Mouse (Mus musculus) hindbrain, embryonic 14.5 days (tissue): ENCODE results near the gene Rpl18. TPM values are rescaled to one million over a fixed set of nuclear protein-coding genes. Genes with fewer than 3 reads are reported as not detected.
A peak's percentile ranks its signal among the peaks of the same experiment; 100 is the strongest.

Experiments used
- ATAC-seq: fragments of 200-750 bp; cut with Nextera tagmentation; 2 replicates; pipeline ENCODE4 v1.8.0; 2017; ENCODE audit warnings: moderate number of reproducible peaks, mild to moderate bottlenecking, moderate TSS enrichment, moderate library complexity; ENCODE audit not compliant: low FRiP score
- DNase-seq: peaks from one replicate; pipeline ENCODE4 v3.0.0-alpha.2; 2015; ENCODE audit warnings: low spot score
- H3K27ac ChIP-seq: fragments of 300-500 bp; sonication (generic); 2 replicates; pipeline ENCODE4 v1.5.1; 2014; ENCODE audit warnings: mild to moderate bottlenecking, moderate library complexity
- H3K27me3 ChIP-seq: fragments of 300-500 bp; sonication (generic); 2 replicates; pipeline ENCODE4 v1.6.1; 2014; ENCODE audit warnings: mild to moderate bottlenecking, low read length, mixed read lengths; ENCODE audit not compliant: control insufficient read depth, insufficient read depth
- H3K36me3 ChIP-seq: fragments of 300-500 bp; sonication (generic); replicated peaks from 2 replicates; pipeline ENCODE4 v1.6.1; 2014; ENCODE audit not compliant: control insufficient read depth, insufficient read depth
- H3K4me1 ChIP-seq: fragments of 300-500 bp; sonication (generic); replicated peaks from 2 replicates; pipeline ENCODE4 v1.6.1; 2014; ENCODE audit warnings: antibody characterized with exemption, low read length, mixed read lengths; ENCODE audit not compliant: control insufficient read depth, insufficient read depth
- H3K4me2 ChIP-seq: fragments of 300-500 bp; sonication (generic); replicated peaks from 2 replicates; pipeline ENCODE4 v1.6.1; 2014; ENCODE audit warnings: mild to moderate bottlenecking, moderate library complexity
- H3K4me3 ChIP-seq: fragments of 300-500 bp; sonication (generic); replicated peaks from 2 replicates; pipeline ENCODE4 v1.5.1; 2014; ENCODE audit warnings: mild to moderate bottlenecking, low read length
- H3K9ac ChIP-seq: fragments of 300-500 bp; sonication (generic); 2 replicates; pipeline ENCODE4 v1.6.1; 2014
- H3K9me3 ChIP-seq: fragments of 300-500 bp; sonication (generic); 2 replicates; pipeline ENCODE4 v1.6.1; 2016; ENCODE audit warnings: low read length; ENCODE audit not compliant: control insufficient read depth
- WGBS: fragments of 180-500 bp; shearing (Covaris S2); extraction: QIAGEN DNeasy Blood & Tissue Kit; methylation state at CpG from one replicate; pipeline ENCODE4 v1.1.7; 2014; 5-methylcytosine and 5-hydroxymethylcytosine counted together
- polyA plus RNA-seq: library from polyadenylated mRNA; unstranded; fragments of >200 nt; fragmentation: Nextera tagmentation; extraction: Ambion mirVana; gene quantifications from 2 replicates; pipeline ENCODE4 v1.2.1, GENCODE M21; 2014

Rpl18 gene
- polyA plus RNA-seq, 1 experiment from 2014 or later = 674 TPM

GRCm38 (mm10) chr7:45716460-45716857 is 1.2 kb downstream of the Rpl18 start:
- DNase-seq = no peak
- H3K4me2 ChIP-seq = peak overlapping the region; percentile 64
- H3K36me3 ChIP-seq = peaks cover 45% of the 10 kb centered on the region
- no peaks in the 10 kb centered on the region for H3K27me3 ChIP-seq
- WGBS = 91% methylated on average over 3 of the region's 3 CpGs
- no peak overlapping the region for H3K27ac ChIP-seq
- peaks cover 38% of the 10 kb centered on the region for H3K4me1 ChIP-seq
- ATAC-seq = no peak
- no peaks in the 10 kb centered on the region for H3K9me3 ChIP-seq
- no peak overlapping the region for H3K9ac ChIP-seq
- 0 out of 2 replicates have a peak overlapping the region, but pooled peaks have one; percentile 75 for H3K4me3 ChIP-seq

DNA sequence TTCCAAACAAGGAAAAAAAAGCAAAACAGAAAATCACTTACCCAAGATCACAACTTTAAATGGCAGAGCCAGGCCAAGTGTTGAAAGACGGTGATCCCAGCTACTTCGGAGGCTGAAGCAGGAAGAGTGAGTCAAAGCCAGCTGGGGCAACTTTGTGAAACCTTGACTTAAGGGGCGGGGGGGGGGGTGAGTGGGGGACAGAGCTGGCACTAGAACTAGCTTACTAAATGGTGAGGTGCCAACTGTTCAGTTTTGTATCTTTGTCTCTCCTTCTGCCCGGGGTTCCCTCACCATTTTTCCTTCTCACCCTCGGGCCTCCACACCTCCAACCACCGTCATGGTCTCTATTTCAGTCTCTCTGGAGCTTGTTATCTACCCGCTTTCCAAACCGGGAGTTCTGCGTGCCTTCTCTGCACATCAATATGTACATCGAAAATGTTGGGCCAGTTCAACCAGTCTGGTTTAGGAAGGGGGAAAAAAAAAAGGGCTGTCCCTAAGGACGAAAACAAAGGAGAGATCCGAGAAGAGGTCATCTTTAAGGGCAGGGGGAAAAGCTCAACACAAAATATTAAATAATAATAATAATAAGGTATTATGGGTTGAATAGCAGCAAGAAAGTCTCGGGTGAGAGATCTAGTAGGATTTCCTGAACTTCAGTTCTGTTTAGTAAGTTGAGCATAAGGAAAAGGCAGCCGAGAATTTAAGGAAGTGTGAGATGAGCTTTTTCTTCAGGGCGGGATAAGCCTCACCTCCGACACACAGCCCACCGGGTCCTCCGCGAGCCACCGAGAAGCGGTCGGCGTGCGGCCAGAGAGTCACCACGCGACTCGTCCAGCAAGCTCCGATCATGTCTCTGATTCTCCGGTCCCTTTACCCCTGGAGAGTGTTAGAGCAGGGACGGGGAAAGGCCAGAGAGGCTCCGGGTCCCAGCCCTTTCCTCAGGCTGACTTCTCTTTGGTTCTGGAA is 2.0 kb downstream of the Rpl18 start:
- 11% methylated on average over 31 of the region's 31 CpGs for WGBS
- peaks cover 38% of the 10 kb centered on the region for H3K4me1 ChIP-seq
- H3K9me3 ChIP-seq = no peaks in the 10 kb centered on the region
- peaks cover 45% of the 10 kb centered on the region for H3K36me3 ChIP-seq
- DNase-seq = no peak
- peak overlapping the region; percentile 75 for H3K4me3 ChIP-seq
- H3K27me3 ChIP-seq = no peaks in the 10 kb centered on the region
- peak overlapping the region; percentile 64 for H3K4me2 ChIP-seq
- ATAC-seq = 0 out of 2 replicates have a peak, but pooled peaks have one; percentile 17
- peak overlapping the region; percentile 93 for H3K27ac ChIP-seq
- peak overlapping the region; percentile 86 for H3K9ac ChIP-seq

DNA sequence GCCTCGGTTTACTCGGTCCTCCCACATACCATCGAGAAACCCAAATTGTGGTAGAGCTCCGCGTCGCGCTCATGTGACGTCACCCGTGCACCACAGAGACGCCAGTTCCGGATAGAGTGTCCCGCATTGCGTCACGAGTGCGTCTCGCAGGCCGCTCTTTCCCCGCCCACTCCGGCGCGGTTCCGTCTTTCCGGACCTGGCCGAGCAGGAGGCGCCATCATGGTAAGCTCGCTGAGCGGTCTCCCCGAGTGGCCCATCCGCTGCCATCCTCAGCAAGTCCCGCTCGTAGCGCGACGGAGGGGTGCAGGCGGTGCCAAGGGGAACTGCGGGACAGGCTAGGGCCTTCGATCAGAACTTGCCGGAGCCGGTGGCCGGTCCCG is 2.7 kb downstream of the Rpl18 start, which contains the start of gene Sphk2:
TSS of gene Sphk2 (minus strand) at position 85 of the 380 bp plus-strand sequence.
- Histone ChIP-seq H3K27ac (peak within 1 kb of the TSS; percentile 93), H3K4me2 (peak within 1 kb of the TSS; percentile 91), H3K9ac (peak within 1 kb of the TSS; percentile 88), H3K4me1 (peaks cover 38% of the 10 kb centered on the region), H3K9me3 (no peaks in the 10 kb centered on the region), H3K36me3 (peaks cover 45% of the 10 kb centered on the region), H3K27me3 (no peaks in the 10 kb centered on the region), H3K4me3 (peak within 1 kb of the TSS; percentile 75)
- DNase-seq (peak; percentile 100), ATAC-seq (peak; percentile 79)
- WGBS = under 1% methylated on average over 37 of the region's 41 CpGs

- no peak for DNase-seq
Observed at GRCm38 (mm10) chr7:45718331-45718730, 3.1 kb downstream of the Rpl18 start.

DNA sequence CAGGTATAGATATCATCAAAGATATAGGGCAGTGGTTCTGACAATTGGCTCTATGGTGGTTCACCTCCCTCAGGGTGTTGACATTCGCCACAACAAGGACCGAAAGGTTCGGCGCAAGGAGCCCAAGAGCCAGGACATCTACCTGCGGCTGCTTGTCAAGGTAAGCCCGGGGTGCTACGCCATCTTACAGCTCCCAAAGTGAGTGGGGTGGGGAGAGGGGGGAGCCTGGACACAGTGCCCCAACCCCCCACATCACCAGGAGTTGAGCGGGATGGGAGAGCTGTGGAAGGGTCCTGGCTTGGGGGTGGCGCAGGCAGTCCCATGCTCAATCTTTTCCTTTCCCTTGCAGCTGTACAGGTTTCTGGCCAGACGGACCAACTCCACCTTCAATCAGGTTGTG is 3.9 kb downstream of the Rpl18 start:
- H3K27me3 ChIP-seq = no peaks in the 10 kb centered on the region
- ATAC-seq (no peak), DNase-seq (no peak)
- peak overlapping the region; percentile 88 for H3K9ac ChIP-seq
- no peak overlapping the region for H3K27ac ChIP-seq
- peak overlapping the region; percentile 75 for H3K4me3 ChIP-seq
- H3K4me1 ChIP-seq = peaks cover 36% of the 10 kb centered on the region
- H3K4me2 ChIP-seq = peak overlapping the region; percentile 91
- WGBS = 87% methylated on average over 10 of the region's 10 CpGs
- peaks cover 52% of the 10 kb centered on the region for H3K36me3 ChIP-seq
- H3K9me3 ChIP-seq = no peaks in the 10 kb centered on the region

More at GRCm38 (mm10) chr7:45718331-45718730, 3.1 kb downstream of the Rpl18 start:
- H3K36me3 ChIP-seq = peaks cover 45% of the 10 kb centered on the region
- under 1% methylated on average over 20 of the region's 20 CpGs for WGBS
- H3K27me3 ChIP-seq = no peaks in the 10 kb centered on the region
- H3K4me1 ChIP-seq = peaks cover 38% of the 10 kb centered on the region
- no peaks in the 10 kb centered on the region for H3K9me3 ChIP-seq
- peak overlapping the region; percentile 93 for H3K27ac ChIP-seq
- H3K9ac ChIP-seq = peak overlapping the region; percentile 88
- no peak for ATAC-seq
- peak overlapping the region; percentile 91 for H3K4me2 ChIP-seq
- peak overlapping the region; percentile 75 for H3K4me3 ChIP-seq

DNA sequence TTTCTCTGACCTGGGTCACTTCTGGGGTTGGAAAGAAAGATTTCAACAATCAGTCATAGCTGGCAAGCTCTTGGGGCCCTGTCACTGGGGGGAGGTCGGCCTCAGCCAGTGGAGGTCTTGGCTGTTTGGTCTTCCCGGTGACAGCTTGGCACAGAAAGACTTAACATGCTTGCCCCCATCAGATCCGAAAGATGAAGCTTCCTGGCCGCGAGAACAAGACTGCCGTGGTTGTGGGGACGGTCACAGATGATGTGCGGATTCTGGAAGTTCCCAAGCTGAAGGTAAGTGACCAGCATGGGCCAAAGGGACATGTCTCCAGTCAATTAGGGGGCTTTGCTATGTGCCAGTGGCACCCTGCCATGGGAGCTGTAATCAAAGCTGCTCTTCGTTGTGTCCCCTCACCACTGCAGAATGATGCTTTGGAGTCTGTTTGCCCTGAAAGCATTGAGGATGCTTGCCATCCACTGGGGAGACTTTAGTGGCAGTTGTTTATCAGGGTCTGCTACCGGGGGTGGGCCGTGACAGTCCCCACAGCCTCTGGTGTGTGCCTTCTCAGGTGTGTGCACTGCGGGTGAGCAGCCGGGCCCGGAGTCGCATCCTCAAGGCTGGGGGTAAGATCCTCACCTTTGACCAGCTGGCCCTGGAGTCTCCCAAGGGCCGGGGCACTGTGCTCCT is 4.6 kb downstream of the Rpl18 start:
- 91% methylated on average over 15 of the region's 16 CpGs for WGBS
- Histone ChIP-seq H3K4me3 (no peak overlapping the region), H3K36me3 (peaks cover 58% of the 10 kb centered on the region), H3K4me1 (peaks cover 31% of the 10 kb centered on the region), H3K4me2 (peak overlapping the region; percentile 91; the same call in 1 of the 2 replicates), H3K27ac (no peak overlapping the region), H3K9ac (peak overlapping the region; percentile 88; the same call in 1 of the 2 replicates), H3K9me3 (no peaks in the 10 kb centered on the region), H3K27me3 (no peaks in the 10 kb centered on the region)
- ATAC-seq (no peak), DNase-seq (no peak)

GRCm38 (mm10) chr7:45720413-45721233 is 5.4 kb downstream of the Rpl18 start, which contains the start of gene Fam83e:
Gene Fam83e (plus strand): TSS chr7:45721212.
- Histone ChIP-seq H3K4me1 (peaks cover 28% of the 10 kb centered on the region), H3K27ac (no peak within 1 kb of the TSS), H3K27me3 (no peaks in the 10 kb centered on the region), H3K4me2 (no peak within 1 kb of the TSS), H3K36me3 (peaks cover 65% of the 10 kb centered on the region), H3K9ac (no peak within 1 kb of the TSS), H3K4me3 (no peak within 1 kb of the TSS), H3K9me3 (no peaks in the 10 kb centered on the region)
- ATAC-seq = no peak
- WGBS = 84% methylated on average over 14 of the region's 14 CpGs
- DNase-seq = no peak

DNA sequence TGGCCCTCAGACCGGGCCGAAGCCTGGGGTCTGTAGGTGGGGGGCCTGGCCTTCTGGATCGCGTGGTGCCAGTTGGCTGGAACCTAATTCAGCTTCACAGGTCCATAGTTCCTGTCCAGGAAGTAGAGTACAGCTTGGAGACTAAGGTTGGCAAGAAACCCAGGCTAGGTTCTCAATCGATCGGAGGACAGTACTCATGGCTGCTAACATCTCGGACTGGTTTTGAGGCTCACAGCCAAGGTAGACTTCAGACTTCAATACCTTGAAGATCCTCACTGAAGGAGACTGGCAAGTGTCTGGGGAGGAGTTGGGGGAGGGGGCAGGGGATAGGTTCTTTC is 5.9 kb downstream of the Rpl18 start:
- ATAC-seq = no peak
- Histone ChIP-seq H3K27me3 (no peaks in the 10 kb centered on the region), H3K4me3 (no peak overlapping the region), H3K9ac (no peak overlapping the region), H3K9me3 (no peaks in the 10 kb centered on the region), H3K27ac (no peak overlapping the region), H3K4me2 (no peak overlapping the region), H3K36me3 (peaks cover 71% of the 10 kb centered on the region), H3K4me1 (peaks cover 22% of the 10 kb centered on the region)
- 84% methylated on average over 7 of the region's 7 CpGs for WGBS
- no peak for DNase-seq
